Mouse (Mus musculus): ENCODE measurements at regions not wholly inside any gene's neighbourhood (a gene's known extent, or its start where the extent isn't known, plus 50 kb on each side); places are given as distances from the start of the nearest gene placed in this dataset.

- TF ChIP-seq CTCF (IDR thresholded peaks at IDR 0.05; ENCODE audit: low read depth, low read length) (no peak), POLR2A (IDR thresholded peaks at IDR 0.05; ENCODE audit: extremely low read depth, insufficient read depth, low read length) (no peak)
Measured at GRCm38 (mm10) chr5:14360446-14360845, 154.3 kb upstream of the Pclo start.

Data from liver, adult 2 months (tissue).